In the genomic region with DNA sequence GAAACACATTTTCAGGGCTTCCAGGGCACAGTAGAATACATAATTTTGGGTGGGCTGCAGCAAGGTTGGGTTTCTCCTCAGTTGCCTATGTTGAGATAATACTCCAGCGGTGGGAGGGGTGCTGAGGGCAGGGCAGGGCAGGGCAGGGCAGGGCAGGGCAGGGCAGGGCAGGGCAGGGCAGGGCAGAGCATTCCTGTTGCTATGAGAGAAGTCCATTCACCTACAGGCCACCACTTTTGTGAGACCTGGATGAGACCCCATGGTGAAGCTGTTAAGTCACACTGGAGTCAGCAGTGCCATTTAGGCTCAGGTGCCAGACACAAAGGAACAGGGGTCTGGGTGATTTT, we compare ENCODE assay signal across 18 mouse cellular contexts.
"Had no signal": no experiment of that assay in that cellular context is flagged by ENCODE, and none has a peak within 500 bp of the region (broad histone marks: within the 10 kb centered on the region; RNA-seq: fewer than 3 reads in every experiment).

No protein-coding gene starts in this region.

- H3K27me3 ChIP-seq: midbrain, embryonic 12.5 days; midbrain, embryonic 15.5 days; neural tube, embryonic 12.5 days had no signal

- H3K27ac ChIP-seq: left cerebral cortex, adult 2 months; liver, embryonic 14.5 days; midbrain, embryonic 12.5 days; midbrain, embryonic 15.5 days; neural tube, embryonic 12.5 days had no signal

- H3K9ac ChIP-seq: liver, embryonic 14.5 days; midbrain, embryonic 12.5 days; midbrain, embryonic 15.5 days; neural tube, embryonic 12.5 days had no signal

- DNase-seq: kidney, adult 2 months; kidney, postnatal 25 days; layer of hippocampus, postnatal 36 days; lung, adult 2 months; lung, postnatal 14 days; lung, postnatal 4 days; retina, postnatal 1 day; right cerebral cortex, postnatal 25 days; thymus, adult 2 months; thymus, postnatal 14 days; thymus, postnatal 4 days had no signal

- H3K4me3 ChIP-seq: left cerebral cortex, adult 2 months; megakaryocyte, embryonic 14.5 days; midbrain, embryonic 12.5 days; midbrain, embryonic 15.5 days; neural tube, embryonic 12.5 days had no signal

- H3K36me3 ChIP-seq: midbrain, embryonic 12.5 days; midbrain, embryonic 15.5 days; neural tube, embryonic 12.5 days had no signal

- H3K9me3 ChIP-seq: megakaryocyte, embryonic 14.5 days; midbrain, embryonic 12.5 days; midbrain, embryonic 15.5 days; neural tube, embryonic 12.5 days had no signal

- ATAC-seq: midbrain, embryonic 15.5 days had no signal

- H3K4me2 ChIP-seq: liver, embryonic 11.5 days; midbrain, embryonic 12.5 days; midbrain, embryonic 15.5 days; neural tube, embryonic 12.5 days had no signal

- H3K4me1 ChIP-seq: neural tube, embryonic 12.5 days had no signal
